Mouse (Mus musculus): ENCODE results near the gene Zbtb5.
"Not testable (repeated sequence)": the region's sequence is repeated elsewhere in the genome, so short reads cannot be mapped to it uniquely, and the experiment has no call there.

Gene Zbtb5

DNA sequence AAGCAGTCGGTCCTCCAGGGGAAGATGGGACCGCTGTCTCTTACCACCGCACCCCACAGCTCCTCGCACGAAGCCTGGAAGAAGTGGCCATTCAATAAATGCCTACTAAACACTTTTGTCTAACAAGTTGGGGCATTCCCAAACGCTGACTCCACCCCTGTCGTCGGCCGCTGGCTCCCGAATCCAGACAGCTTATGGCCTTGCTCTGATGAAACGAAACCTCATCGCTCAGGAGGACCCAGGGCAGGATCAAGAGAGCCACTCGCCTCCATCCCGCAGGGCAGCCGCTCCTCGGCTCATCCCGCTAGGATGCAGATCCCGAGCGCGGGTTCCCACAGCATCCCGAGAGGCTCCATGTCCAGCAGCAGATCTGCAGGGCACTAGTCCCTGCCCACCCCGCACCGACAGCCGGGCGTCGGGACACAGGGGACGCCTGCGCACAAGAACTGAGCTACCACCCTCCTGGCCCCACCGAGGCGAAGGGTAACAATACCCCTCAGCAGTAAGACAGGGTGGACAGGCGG is 569 bp downstream of the Zbtb5 start:
- DNase-seq (ENCODE audit: low read depth, low spot score), result peak; percentile 87

DNA sequence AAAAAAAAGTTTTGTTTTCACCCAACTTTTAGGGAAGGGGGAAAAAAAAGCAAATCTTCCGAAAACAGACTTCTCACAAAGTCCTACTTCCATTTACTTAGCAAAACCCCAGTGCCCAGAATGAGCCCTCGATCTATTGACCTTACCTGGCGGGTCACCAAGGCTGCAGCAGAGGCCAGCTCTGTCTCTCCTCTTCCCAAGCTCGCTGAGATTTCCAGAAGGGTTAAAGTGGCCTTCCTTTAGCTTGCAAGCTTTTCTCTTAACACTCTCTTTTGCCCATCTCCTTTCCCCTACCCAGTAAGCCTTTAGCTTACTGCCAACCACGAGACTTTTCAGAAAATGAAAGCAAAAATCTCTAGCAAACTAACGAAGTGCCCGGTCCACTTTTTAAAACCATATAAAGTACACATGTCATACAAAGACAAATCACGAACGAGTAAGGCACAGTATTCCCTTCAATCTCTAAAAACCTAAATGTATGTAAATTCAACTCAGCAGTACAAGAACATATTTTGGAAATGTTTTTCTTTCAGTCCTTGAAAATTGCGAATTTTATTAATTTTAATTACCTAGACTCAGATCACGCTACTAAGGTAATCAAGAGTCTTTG is 1.3 kb downstream of the Zbtb5 start:
- DNase-seq (ENCODE audit: low read depth, low spot score), result peak; percentile 45

DNA sequence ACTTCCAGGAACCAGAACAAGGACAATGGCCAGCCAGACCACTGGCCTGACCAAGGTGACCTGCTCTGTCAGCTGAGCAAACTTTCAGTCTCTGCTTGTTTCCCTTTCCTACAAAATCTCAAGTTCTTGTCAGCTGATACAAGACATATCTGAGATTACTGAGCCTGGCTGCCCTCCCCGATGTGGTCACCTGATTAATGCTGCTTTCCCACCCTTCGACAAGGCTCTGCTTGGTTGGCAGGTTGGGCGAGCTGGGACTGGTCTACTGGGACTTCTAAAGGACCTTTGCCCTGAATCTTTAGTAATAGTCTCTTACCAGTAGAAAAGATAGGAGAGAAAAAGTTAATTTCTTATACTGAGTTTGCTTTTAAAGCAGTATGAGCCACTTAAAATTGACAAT is 6.8 kb downstream of the Zbtb5 start:
- peak; percentile 6 for DNase-seq (ENCODE audit: low read depth, low spot score)

DNA sequence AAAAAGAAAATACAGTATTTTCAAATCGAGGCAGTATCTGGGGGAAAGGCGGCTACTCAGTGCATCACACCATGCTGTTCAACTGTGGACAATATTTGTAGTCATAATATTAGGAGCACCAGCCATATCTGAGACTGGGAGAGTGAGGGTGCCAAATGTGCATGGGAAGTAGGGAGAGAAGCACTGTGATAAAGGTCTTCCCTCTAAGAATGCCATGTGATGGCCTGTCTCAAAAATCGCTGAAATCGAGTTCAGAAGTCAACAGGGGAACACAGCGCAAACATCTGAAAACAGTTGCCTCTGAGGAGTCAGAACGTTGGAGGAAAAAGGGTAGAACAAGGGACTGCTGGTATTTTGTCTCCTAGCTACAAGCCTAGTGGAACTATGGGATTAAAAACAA is 12.2 kb downstream of the Zbtb5 start:
- no peak for DNase-seq (ENCODE audit: low read depth, low spot score)

DNA sequence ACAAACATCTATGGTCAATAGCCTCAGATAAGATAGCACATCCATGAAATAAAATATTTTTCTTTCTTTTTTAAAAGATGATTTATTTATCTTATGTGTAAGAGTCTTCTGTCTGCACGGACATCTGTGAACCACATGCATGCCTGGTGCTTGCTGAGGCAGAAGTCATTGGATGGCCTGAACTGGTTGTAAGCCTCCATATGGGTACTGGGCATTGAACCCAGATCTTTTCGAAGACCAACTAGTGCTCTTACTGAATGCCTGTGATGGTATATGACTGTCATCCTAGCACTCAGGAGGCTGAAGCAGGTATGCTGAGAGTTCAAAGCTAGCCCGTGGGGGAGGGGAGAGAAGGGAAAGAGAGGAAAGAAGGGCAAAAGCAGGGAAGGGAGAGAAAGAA is 14.1 kb downstream of the Zbtb5 start:
- no peak for DNase-seq (ENCODE audit: low read depth, low spot score)

DNA sequence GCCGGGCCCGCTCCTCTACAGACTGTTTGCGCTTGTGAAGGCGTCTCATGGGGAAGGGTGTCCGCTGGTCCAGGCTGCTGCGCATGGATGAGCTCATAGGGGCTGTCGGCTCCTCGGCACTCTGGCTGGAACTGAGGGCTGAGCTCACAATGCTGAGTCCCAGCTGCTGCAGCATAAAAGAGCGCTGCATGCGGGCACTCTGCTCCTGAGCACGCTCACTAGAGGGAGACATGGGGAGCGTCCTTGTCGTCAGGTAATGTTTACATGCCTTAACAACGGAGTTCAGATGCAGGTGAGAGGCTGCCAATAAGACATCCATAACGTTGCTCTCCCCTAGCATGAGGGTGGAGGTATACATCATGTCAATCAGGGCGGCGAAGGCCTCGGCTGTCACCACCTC is 17.4 kb downstream of the Zbtb5 start:
- DNase-seq (ENCODE audit: low read depth, low spot score), result no peak

DNA sequence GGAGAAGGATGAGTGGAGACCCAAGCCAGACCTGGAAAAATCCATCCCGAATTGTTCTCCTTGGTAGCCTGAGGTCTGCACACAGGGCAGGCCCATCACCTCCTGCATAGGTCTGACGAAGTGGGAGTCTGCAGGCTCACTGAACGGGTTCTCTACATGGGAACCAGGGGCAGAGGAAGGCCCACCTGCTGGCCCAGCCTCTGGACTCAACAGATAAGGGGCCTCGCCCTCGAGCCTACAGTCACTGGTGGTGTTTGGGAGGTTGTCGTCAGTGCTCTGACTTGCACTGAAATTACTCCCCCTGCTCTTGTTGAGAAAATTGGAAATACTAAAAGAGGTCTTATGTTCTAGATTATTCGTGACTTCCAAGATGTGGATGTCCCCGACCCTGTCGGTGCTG is 18.4 kb downstream of the Zbtb5 start:
- DNase-seq (ENCODE audit: low read depth, low spot score), result no peak

DNA sequence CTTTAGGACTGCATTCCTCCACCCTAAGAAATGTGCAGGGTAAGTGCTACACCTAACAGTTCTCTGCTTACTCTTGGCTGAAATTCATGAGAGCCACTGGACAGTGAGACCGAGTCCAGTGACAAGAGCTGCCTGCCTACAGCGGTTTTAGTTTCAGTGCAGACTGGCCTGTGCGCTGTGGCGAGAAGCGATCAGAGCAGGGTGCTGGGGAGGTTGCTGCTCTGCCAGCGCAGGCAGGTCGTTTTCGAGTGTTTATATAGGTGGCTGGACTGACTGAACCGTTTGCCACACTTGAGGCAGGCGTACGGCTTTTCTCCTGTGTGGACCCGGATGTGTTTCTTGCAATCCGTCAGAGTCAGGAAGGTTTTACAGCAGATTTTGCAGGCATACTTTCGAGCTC is 19.0 kb downstream of the Zbtb5 start:
- DNase-seq (ENCODE audit: low read depth, low spot score), result not testable (repeated sequence)

DNA sequence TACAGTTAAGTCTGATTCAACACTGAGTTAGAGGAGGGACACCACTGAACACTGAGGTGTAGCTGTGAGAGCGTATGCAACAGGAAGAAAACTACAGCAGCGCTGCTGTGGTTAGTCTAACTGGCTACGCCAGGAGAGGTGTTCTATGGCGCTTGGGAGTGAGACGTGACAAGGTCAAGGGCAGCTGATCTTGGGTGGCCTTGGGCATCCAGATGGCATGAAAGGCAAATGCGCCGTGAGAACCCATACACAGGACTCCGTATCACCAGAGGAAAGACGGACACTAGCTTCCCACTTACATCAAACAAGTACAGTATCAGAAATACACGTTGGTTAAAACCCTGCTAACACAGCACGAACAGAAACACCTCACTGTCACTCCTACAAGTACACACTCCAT is 19.9 kb downstream of the Zbtb5 start:
- DNase-seq (ENCODE audit: low read depth, low spot score), result not testable (repeated sequence)

DNA sequence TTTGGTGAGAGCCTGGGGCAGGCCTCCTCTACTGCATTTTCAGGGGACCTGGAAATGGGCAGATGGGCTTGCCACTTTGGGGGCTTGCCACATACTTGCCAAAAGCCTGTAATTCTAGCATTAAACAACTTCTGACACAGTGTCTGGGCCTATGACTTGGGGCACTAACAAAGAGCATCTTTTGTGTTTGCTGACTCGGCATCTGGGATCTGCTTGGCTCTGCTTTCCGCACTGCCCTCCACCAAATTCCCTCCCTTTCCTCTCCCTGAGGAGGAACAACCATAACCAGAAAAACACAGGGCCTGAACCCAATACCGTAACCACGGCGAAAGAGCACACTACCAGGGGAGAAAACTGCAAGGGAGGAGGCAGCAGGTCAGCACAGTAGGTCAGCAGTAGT is 21.7 kb downstream of the Zbtb5 start:
- DNase-seq (ENCODE audit: low read depth, low spot score), result no peak

DNA sequence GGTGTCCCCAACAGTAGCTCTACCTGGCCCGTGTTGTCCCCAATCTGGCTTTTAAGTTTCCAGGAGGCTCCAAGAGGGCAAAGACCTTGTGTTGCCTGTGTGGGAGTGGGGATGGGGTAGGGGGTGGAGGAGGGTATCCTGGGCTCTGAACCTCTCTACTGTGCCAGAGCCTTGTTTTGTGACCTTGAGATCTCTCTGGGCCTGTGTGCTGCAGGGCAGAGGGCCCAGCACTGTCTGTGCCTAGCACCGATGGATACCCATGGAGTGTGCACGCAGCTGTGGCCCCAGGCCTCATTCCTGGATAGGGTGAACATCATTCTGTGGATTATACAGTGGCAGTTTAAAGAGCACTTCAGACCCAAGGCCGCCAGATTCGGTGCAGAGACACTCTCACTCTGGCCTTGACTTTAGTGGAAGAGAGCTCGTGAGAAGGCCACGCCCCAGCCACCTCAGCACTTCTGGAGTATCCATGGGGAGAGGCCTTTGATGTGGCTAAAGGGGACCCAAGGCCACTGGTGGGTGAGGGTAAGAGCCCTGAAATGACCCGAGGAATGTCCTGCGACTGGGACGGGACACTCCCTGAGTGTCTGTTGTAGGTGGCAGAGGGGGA is 29.0 kb downstream of the Zbtb5 start:
- DNase-seq (ENCODE audit: low read depth, low spot score), result no peak

DNA sequence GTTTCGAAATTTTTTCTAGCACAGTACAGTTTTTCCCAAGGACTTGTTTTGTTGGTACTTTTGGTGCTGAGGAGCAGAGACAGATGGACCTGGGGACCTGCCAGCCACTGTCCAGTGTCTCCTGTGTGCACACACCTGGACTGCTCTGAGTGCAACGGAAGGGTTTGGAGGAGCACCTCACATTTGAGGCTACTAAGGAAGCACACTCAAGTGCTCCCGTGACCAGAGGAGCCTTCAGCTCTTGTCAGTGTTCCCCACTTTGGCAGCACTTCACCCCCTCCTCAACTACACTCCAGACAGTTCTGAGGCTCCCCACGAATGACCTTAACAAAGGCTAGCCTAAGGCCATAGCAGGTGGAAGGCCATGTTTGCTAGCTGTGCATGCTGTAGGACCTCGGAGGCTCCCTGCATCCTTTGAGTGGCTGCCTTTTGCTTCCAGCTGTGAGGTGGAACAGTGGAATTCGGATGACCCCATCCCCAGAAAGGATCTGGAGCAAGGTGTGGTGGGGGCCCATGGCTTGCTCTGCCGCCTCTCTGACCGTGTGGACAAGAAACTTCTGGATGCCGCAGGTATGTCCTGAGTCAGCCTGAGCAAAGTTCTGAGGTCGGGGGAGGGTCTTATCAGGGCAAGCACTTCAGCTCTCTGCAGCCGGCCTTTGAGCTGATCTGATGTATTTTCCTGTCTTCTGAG is 29.6 kb downstream of the Zbtb5 start:
- no peak for DNase-seq (ENCODE audit: low read depth, low spot score)

DNA sequence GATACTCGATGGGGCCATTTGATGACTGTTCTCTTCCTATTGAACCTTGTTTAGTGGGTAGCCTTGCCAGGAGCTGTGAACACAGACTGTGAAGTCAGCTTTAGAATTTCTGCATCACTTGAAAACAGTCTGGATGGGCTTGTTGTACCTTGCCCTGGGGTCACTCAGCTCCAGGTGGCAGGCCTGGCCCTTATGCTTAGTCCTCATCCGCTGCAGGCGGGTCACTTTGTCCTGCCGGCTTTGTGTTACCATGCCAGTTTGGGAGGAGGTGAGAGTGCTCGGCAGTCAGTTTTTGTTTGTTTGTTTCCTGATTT is 30.3 kb downstream of the Zbtb5 start:
- no peak for DNase-seq (ENCODE audit: low read depth, low spot score)

DNA sequence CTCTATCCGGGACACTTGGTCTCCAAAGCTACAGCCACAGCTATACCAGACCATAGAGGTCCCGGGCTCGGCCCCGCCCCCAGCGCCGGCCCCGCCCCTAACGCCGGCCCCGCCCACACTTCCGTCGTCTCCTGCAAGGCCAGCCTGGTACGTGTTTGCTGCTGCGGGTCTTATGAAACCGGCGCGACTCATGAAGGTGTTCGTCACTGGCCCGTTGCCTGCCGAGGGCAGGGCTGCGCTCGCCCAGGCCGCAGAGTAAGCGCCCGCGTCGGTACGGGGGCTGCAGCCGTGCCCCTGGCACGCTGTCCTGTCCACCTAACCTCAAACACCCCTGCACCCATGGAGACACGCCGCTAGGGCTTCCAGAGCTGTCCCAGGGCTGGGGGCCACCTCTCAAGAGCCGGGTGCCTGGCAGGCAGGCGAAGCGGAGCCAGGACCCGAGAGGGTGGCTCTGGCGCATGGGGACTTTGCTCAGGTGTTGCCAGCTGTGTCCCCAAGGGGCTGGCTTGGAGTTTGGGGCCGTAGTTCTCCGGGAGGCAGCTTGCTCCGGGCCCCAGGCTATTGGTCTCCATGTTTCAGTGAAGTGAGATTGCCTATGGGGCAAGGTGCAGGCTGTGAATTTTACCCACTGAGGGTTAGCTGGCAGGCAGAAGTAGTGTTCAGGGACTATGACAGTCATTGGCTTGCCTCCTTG is 30.8 kb downstream of the Zbtb5 start, which contains the start of gene Grhpr:
TSS of gene Grhpr (plus strand) at position 116 of the 694 bp plus-strand sequence.
- peak; percentile 86 for DNase-seq (ENCODE audit: low read depth, low spot score)

DNA sequence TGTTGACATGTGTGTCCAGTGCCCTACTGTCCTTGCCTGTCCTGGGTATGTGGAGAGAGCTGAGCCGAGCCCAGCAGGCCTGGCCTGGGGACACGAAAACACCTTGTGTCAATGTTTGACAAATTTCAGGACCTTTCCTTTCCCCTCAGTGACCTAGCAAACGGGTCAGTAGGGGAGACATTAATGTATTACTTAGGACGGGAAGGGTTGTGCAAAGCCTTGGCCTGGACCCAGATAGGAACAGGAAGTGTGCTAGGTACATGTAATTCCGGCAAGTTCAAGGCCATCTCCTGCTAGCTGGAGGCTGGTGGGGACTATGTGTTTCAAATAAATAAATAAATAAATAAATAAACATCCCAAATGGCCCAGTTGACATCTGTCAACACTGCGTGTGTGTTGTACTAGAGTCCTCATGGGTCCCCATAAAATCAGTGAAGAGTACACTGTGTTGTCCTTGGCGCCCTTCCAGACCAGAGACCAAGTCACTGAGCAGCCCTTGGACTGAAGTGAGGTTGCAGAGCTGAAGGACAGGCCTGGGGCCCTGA is 32.3 kb downstream of the Zbtb5 start:
- DNase-seq (ENCODE audit: low read depth, low spot score), result no peak

DNA sequence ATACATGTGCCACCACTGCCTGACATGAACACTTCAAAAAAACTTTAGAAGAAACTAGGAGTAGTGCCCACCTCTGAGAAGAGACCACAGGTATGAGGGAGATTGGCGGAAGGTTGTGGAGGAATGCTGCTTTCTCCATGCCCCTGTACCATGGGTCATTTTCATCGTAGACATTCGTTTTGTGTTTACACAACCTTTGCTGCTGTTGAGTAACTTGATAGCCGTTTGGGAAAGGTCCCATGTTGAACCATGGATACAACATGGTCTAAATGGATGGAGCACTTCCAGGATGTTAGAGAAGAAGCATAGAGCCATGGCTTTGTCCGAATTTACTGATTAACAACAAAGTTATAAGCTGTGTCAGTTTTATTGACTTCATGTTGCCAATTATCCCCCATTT is 34.0 kb downstream of the Zbtb5 start:
- no peak for DNase-seq (ENCODE audit: low read depth, low spot score)

DNA sequence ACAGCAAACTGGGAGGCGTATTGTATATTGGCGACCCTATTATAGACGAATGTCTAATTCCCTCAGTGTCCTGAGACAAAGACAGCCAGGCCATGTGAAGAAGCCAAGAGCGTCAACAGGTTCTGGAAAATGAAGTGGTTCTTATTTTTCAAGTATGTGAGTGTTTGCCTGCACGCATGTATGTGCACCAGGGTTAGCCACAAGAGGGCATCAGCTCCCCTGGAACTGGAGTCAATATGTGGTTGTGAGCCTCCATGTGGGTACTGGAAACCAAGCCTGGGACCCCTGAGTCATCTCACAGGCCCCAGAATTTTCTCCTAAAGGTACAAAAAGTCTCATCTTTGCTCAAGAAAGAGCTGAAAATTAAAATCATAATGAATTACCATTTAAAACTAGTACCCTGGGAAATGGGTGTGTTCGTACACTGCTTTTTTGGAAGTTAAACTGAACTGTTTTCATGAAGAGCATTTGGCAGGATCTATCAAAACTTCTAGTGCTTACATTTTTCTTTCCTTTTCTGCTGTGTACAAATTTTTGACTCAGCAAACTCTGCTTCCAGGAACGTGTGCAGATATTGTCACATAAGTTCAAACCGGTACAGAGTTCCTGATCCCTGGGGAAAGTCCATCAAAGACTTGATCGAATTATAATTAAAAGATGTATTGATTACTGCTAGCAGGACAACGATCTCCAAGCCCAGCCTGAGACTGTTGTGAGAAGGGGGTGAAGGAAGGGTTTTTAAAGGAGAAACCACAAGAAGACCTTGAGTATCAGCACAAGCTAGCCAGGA is 35.1 kb downstream of the Zbtb5 start:
- DNase-seq (ENCODE audit: low read depth, low spot score), result no peak

DNA sequence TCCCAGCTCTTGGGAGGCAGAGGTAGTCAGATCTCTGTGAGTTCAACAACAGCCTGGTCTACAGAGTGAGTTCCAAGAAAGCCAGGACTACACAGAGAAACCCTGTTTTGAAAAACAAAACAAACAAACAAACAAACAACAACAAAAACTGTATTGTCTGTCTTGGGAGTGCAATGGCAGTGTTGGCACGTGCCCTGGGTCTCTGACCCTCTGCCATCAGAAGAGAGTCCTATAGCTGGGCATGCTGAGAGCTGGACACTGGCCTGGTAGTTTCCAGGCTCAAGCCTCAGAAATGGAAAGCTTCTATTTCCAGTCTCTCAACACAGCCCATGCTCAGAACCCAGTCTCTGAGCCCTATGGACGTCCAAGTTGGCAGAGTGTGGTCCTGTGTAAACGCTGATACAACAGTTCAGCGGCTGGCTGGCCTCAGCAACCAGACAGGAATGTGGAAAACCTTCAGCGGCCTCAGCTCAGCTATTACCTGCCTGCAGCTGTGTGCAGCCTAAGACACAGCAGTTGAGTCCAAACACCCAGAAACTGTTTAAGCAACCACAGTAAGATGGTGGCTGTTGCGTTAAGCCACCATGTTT is 36.1 kb downstream of the Zbtb5 start:
- DNase-seq (ENCODE audit: low read depth, low spot score), result no peak

DNA sequence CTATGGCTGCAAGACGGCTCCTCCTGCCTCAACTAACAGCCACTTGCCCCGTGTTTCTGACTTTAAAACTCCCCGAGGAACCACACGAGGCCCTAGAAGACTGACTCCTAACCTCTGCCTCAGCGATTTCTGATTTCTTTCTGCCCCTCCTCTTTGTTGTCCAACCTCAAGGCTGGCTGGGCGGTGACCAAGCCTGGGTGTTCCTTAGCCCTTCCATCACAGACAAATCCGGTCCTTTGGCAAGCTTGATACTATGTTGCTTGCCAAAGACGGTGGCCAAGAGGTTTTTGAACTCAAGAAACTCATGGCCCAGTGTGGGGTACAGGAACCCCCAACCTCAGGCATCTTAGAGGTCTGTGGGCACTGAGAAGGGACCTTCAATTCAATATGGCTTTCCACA is 37.9 kb downstream of the Zbtb5 start:
- no peak for DNase-seq (ENCODE audit: low read depth, low spot score)

DNA sequence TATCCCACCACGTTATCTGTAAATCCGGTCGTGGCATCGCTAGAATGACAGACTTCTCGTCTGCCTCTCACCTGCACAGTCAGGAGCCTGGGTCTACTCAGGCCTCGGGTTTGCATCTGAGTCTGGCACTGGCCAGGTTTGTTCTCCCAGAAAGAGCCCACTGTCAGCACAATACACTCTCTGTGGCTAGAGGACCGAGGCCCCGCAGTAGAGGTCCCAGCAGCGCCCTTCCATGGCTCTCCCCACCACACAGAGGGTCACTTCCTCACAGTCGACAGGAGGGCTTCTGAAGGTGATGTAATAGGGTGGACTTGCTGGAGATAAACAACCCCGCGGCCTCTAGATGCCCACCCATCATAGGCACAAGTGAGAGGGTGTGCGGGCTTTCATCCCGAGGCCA is 38.3 kb downstream of the Zbtb5 start:
- DNase-seq (ENCODE audit: low read depth, low spot score), result no peak

DNA sequence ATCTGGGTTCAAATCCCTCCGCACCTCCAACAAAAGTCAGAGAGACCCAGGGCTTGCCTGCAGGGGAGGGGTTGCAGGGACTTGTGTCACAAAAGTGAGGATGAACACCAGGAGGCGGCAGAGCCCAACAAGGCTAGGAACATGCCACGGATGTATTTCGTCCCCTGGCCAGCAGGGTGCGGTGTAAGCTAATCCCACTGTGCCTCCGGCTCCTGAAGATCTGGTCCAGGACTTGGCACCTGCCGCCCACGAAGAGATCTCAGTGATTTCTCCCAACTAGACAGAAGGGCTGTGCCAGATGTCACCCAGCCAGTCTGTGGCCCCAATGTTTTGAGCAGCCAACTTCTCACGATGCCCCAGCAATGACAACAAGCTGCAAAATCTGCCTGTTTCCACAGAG is 38.8 kb downstream of the Zbtb5 start:
- DNase-seq (ENCODE audit: low read depth, low spot score), result peak; percentile 89
